Mouse (Mus musculus) spleen, adult 2 months (tissue): Measurements from ENCODE around the gene Muc3.

ENCODE experiments used
- CTCF ChIP-seq: fragments of 200-500 bp; IDR thresholded peaks from 2 replicates; pipeline ENCODE4 v1.5.1; 2011; ENCODE audit warnings: mild to moderate bottlenecking, inconsistent platforms; ENCODE audit not compliant: insufficient read depth, insufficient read length, insufficient replicate concordance; ENCODE audit errors: extremely low read depth
- POLR2A ChIP-seq: fragments of 200-500 bp; IDR thresholded peaks from 2 replicates; pipeline ENCODE4 v1.6.1; 2011; ENCODE audit warnings: low read depth, low read length, inconsistent platforms

DNA sequence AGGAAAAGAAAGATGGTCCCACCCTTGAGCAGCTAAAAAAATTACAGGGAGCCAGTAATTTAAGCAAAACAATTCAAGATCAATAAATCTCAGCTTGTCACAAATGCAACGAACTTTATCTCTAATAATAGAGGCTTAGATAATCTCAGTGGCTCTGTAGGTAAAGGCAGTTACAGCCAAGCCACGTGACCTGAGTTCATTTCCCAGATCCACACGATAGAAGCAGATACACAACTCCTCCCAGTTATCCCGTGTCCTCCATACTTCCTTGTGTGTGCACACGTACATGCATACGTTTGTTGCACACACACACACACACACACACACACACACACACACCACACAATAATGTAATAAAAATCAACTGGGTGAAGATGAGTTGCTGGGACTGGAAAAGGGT is 24.8 kb upstream of the Muc3 start:
- no peak for TF ChIP-seq CTCF
- TF ChIP-seq POLR2A = no peak
